Mouse (Mus musculus) stomach, embryonic 14.5 days (tissue): Measurements from ENCODE around the gene Cfap299. TPM values are rescaled to one million over a fixed set of nuclear protein-coding genes. Genes with fewer than 3 reads are reported as not detected.

Source experiments
- ATAC-seq: fragments of 200-750 bp; cut with Nextera tagmentation; 2 replicates; pipeline ENCODE4 v1.8.0; 2017; ENCODE audit warnings: low read depth, moderate TSS enrichment; ENCODE audit not compliant: insufficient number of reproducible peaks, insufficient read depth, low FRiP score
- H3K27ac ChIP-seq: fragments of 300-500 bp; sonication (generic); 2 replicates; pipeline ENCODE4 v1.5.1; 2014; ENCODE audit warnings: mild to moderate bottlenecking, low read length, moderate library complexity, mixed read lengths
- H3K27me3 ChIP-seq: fragments of 300-500 bp; sonication (generic); 2 replicates; pipeline ENCODE4 v1.6.1; 2014; ENCODE audit warnings: low read length, control low read depth, mixed read lengths; ENCODE audit not compliant: control insufficient read depth, insufficient read depth
- H3K36me3 ChIP-seq: fragments of 300-500 bp; sonication (generic); 2 replicates; pipeline ENCODE4 v1.6.1; 2014; ENCODE audit warnings: mild to moderate bottlenecking, control low read depth, low read length, moderate library complexity, mixed read lengths; ENCODE audit not compliant: control insufficient read depth, insufficient read depth
- H3K4me1 ChIP-seq: fragments of 300-500 bp; sonication (generic); 2 replicates; pipeline ENCODE4 v1.6.1; 2014; ENCODE audit warnings: low read length, control low read depth, mixed read lengths; ENCODE audit not compliant: control insufficient read depth, insufficient read depth
- H3K4me2 ChIP-seq: fragments of 300-500 bp; sonication (generic); replicated peaks from 2 replicates; pipeline ENCODE4 v1.6.1; 2014; ENCODE audit warnings: low read depth, low read length, control low read depth
- H3K4me3 ChIP-seq: fragments of 300-500 bp; sonication (generic); 2 replicates; pipeline ENCODE4 v1.5.1; 2014; ENCODE audit warnings: low read depth, low read length, control low read depth
- H3K9ac ChIP-seq: fragments of 300-500 bp; sonication (generic); replicated peaks from 2 replicates; pipeline ENCODE4 v1.6.1; 2014; ENCODE audit warnings: low read depth, mild to moderate bottlenecking, control low read depth, low read length, moderate library complexity, mixed read lengths
- H3K9me3 ChIP-seq: fragments of 300-500 bp; sonication (generic); 2 replicates; pipeline ENCODE4 v1.6.1; 2016; ENCODE audit warnings: low read depth, low read length, control low read depth; ENCODE audit not compliant: control insufficient read depth
- WGBS: fragments of 180-500 bp; shearing (Covaris S2); extraction: QIAGEN DNeasy Blood & Tissue Kit; methylation state at CpG from one replicate; pipeline ENCODE4 v1.1.7; 2014; 5-methylcytosine and 5-hydroxymethylcytosine counted together
- polyA plus RNA-seq: library from polyadenylated mRNA; unstranded; fragments of >200 nt; fragmentation: Nextera tagmentation; extraction: Ambion mirVana; gene quantifications from 2 replicates; pipeline ENCODE4 v1.2.1, GENCODE M21; 2014

Gene Cfap299
- polyA plus RNA-seq, 1 experiment from 2014 or later = 0.59 TPM

- H3K27ac ChIP-seq = no peak overlapping the region
- ATAC-seq = no peak
- WGBS = 43% methylated on average over 4 of the region's 4 CpGs
Measured at GRCm38 (mm10) chr5:98466882-98467535, 137.9 kb downstream of the Cfap299 start.

GRCm38 (mm10) chr5:98470052-98470451, 140.9 kb downstream of the Cfap299 start:
- no peak overlapping the region for H3K9ac ChIP-seq
- no peak overlapping the region for H3K27ac ChIP-seq
- H3K4me3 ChIP-seq = no peak overlapping the region
- no peaks in the 10 kb centered on the region for H3K36me3 ChIP-seq
- WGBS = 81% methylated on average over 4 of the region's 4 CpGs
- no peak overlapping the region for H3K4me2 ChIP-seq
- no peak for ATAC-seq
- no peaks in the 10 kb centered on the region for H3K9me3 ChIP-seq
- H3K4me1 ChIP-seq = no peaks in the 10 kb centered on the region
- H3K27me3 ChIP-seq = no peaks in the 10 kb centered on the region

More at GRCm38 (mm10) chr5:98466882-98467535, 137.9 kb downstream of the Cfap299 start:
- H3K4me3 ChIP-seq = no peak overlapping the region
- no peaks in the 10 kb centered on the region for H3K27me3 ChIP-seq
- no peak overlapping the region for H3K9ac ChIP-seq
- no peaks in the 10 kb centered on the region for H3K9me3 ChIP-seq
- H3K4me1 ChIP-seq = no peaks in the 10 kb centered on the region
- no peak overlapping the region for H3K4me2 ChIP-seq
- no peaks in the 10 kb centered on the region for H3K36me3 ChIP-seq

GRCm38 (mm10) chr5:98476539-98476938, 147.4 kb downstream of the Cfap299 start:
- no peak for ATAC-seq
- no peaks in the 10 kb centered on the region for H3K4me1 ChIP-seq
- no peak overlapping the region for H3K4me2 ChIP-seq
- H3K36me3 ChIP-seq = no peaks in the 10 kb centered on the region
- H3K9ac ChIP-seq = no peak overlapping the region
- no peak overlapping the region for H3K4me3 ChIP-seq
- H3K27me3 ChIP-seq = no peaks in the 10 kb centered on the region
- 77% methylated on average over 3 of the region's 3 CpGs for WGBS
- no peaks in the 10 kb centered on the region for H3K9me3 ChIP-seq
- H3K27ac ChIP-seq = no peak overlapping the region

DNA sequence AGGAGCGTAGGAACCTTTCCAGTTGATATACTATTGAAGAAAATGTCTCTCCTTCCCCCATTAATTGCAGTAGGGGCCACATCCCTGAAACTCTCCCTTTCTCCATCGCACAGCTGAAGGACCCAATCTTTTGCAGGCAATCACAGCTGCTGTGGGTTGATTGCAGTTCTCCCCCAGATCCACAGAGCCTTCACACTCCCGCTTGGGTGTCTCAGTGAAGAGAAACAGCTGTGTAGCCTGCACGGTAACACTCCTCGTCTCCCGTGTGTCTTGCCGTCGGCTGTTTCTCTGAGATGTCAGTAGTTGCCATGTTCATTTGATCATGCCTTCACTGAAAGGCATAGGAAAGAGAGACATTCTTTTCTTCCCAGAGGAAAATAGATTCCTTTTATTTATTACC, 148.2 kb downstream of the Cfap299 start:
- Histone ChIP-seq H3K4me1 (no peaks in the 10 kb centered on the region), H3K27me3 (no peaks in the 10 kb centered on the region), H3K27ac (no peak overlapping the region), H3K4me3 (no peak overlapping the region), H3K9ac (no peak overlapping the region), H3K4me2 (no peak overlapping the region), H3K36me3 (no peaks in the 10 kb centered on the region), H3K9me3 (no peaks in the 10 kb centered on the region)
- whole genome bisulfite sequencing = 42% methylated on average over 8 of the region's 8 CpGs
- no peak for ATAC-seq

DNA sequence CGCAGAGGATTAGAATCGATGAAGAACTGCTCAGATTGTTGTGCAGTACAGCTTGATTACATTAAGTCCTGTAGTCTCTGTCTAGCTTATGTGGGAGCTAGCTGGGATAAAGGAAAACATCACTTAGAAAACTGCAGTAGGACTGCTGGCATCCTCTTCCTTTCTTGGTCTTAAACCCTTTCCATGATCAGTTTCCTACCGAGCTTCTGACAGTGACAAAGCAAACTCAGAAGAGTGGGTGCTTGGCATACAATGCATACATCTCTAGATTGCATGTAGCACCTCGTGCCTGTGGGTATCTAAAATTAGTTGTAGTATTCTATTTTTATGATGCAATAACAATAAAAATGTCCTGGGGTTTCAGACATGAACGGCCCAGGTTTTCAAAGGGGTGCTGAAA, 154.4 kb downstream of the Cfap299 start:
- H3K36me3 ChIP-seq = no peaks in the 10 kb centered on the region
- no peaks in the 10 kb centered on the region for H3K27me3 ChIP-seq
- H3K9ac ChIP-seq = no peak overlapping the region
- no peak overlapping the region for H3K4me2 ChIP-seq
- no peak overlapping the region for H3K4me3 ChIP-seq
- ATAC-seq = no peak
- no peak overlapping the region for H3K27ac ChIP-seq
- H3K9me3 ChIP-seq = no peaks in the 10 kb centered on the region
- 71% methylated on average over 5 of the region's 5 CpGs for WGBS
- no peaks in the 10 kb centered on the region for H3K4me1 ChIP-seq

- Histone ChIP-seq H3K27me3 (no peaks in the 10 kb centered on the region), H3K27ac (no peak overlapping the region), H3K4me3 (no peak overlapping the region), H3K9ac (no peak overlapping the region), H3K4me1 (no peaks in the 10 kb centered on the region), H3K36me3 (no peaks in the 10 kb centered on the region), H3K4me2 (no peak overlapping the region), H3K9me3 (no peaks in the 10 kb centered on the region)
- WGBS = 30% methylated on average over 1 of the region's 1 CpGs
- no peak for ATAC-seq
Measured at GRCm38 (mm10) chr5:98485189-98485588, 156.1 kb downstream of the Cfap299 start.

DNA sequence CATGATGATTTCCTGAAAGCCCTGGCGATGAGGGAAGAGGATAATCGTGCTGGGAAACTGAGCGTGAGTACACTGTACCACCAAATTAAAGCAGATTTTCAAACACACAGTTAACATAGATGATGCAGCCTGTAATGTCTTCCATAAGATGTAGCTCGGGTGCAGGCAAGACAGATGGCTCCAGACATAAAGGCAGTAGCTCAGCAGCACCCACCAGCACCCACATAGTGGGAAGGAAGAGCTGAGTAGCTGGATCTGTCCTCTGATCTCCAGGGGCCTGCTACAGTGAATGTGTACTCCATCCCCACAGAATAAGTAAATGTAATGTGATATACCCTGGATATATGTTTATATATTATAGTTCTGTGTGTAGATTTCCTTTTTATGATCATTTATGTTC, 169.2 kb downstream of the Cfap299 start:
- no peak overlapping the region for H3K9ac ChIP-seq
- no peaks in the 10 kb centered on the region for H3K36me3 ChIP-seq
- H3K4me3 ChIP-seq = no peak overlapping the region
- H3K27me3 ChIP-seq = no peaks in the 10 kb centered on the region
- no peak overlapping the region for H3K27ac ChIP-seq
- ATAC-seq = no peak
- WGBS = 76% methylated on average over 4 of the region's 4 CpGs
- H3K9me3 ChIP-seq = no peaks in the 10 kb centered on the region
- H3K4me1 ChIP-seq = no peaks in the 10 kb centered on the region
- H3K4me2 ChIP-seq = no peak overlapping the region

- 64% methylated on average over 7 of the region's 7 CpGs for WGBS
- ATAC-seq = no peak
- no peak overlapping the region for H3K9ac ChIP-seq
Measured at GRCm38 (mm10) chr5:98516214-98516613, 187.1 kb downstream of the Cfap299 start.

DNA sequence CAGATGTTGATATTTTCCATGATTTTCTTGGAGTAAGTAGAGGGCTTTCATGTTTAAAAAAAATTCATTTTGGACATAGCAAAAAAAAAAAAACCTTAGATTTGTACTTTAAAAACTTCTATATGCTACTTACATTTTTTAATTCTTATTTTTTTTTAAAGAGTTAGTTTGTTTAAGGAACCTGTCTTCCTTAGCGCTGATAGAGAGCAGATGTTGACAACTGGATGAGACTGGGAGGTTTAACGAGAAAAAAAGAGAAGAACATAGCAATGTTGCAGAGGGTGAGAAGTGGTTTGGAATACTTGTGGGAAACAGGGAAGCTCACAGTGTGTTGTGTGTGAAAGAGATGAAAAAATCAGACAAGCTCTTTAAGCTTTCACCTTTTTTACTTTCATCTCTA, 191.0 kb downstream of the Cfap299 start:
- Histone ChIP-seq H3K4me1 (no peaks in the 10 kb centered on the region; the same call in 1 of the 2 replicates), H3K36me3 (no peaks in the 10 kb centered on the region), H3K27me3 (no peaks in the 10 kb centered on the region), H3K4me3 (no peak overlapping the region), H3K27ac (no peak overlapping the region; the same call in 1 of the 2 replicates), H3K9ac (no peak overlapping the region), H3K9me3 (no peaks in the 10 kb centered on the region), H3K4me2 (no peak overlapping the region)
- peak; percentile 56; the same call in 1 of the 2 replicates for ATAC-seq
- WGBS = 37% methylated on average over 2 of the region's 2 CpGs

More at GRCm38 (mm10) chr5:98516214-98516613, 187.1 kb downstream of the Cfap299 start:
- H3K4me2 ChIP-seq = no peak overlapping the region
- no peak overlapping the region for H3K4me3 ChIP-seq
- no peak overlapping the region for H3K27ac ChIP-seq
- no peaks in the 10 kb centered on the region for H3K9me3 ChIP-seq
- no peaks in the 10 kb centered on the region for H3K27me3 ChIP-seq
- no peaks in the 10 kb centered on the region; the same call in 1 of the 2 replicates for H3K4me1 ChIP-seq
- H3K36me3 ChIP-seq = no peaks in the 10 kb centered on the region
